Mouse (Mus musculus): Measurements from ENCODE around the gene Nf2. TPM values are rescaled to one million over a fixed set of nuclear protein-coding genes. Genes with fewer than 3 reads are reported as not detected.

Gene Nf2
- polyA plus RNA-seq (2016; fragmentation: Nextera tagmentation; extraction: Ambion mirVana): 29.5 and 33.0 TPM in 2 replicates

- no peaks in the 10 kb centered on the region for H3K9me3 ChIP-seq (replicated peaks)
- H3K4me2 ChIP-seq: peak within 1 kb of the TSS; percentile 92
- peaks cover 29% of the 10 kb centered on the region for H3K4me1 ChIP-seq
- WGBS (ENCODE audit: insufficient replicate concordance): under 1% methylated on average over 57 of the region's 60 CpGs
- peaks cover 6% of the 10 kb centered on the region; the same call in 1 of the 2 replicates for H3K36me3 ChIP-seq
- H3K4me3 ChIP-seq: peak within 1 kb of the TSS; percentile 99
- peak; percentile 99 for ATAC-seq
- peak within 1 kb of the TSS; percentile 86 for H3K27ac ChIP-seq
- H3K9ac ChIP-seq: peak within 1 kb of the TSS; percentile 100
- no peaks in the 10 kb centered on the region for H3K27me3 ChIP-seq (replicated peaks)
These were observed at the start of gene Nf2 for GRCm38 (mm10) chr11:4849258-4849943. Gene Nf2, minus strand, starts transcription at chr11:4849536.

GRCm38 (mm10) chr11:4894848-4895816 is 45.8 kb upstream of the Nf2 start, which contains the start of gene Thoc5:
Gene Thoc5, plus strand, starts transcription at chr11:4895320.
- 2% methylated on average over 52 of the region's 52 CpGs for WGBS (ENCODE audit: insufficient replicate concordance)

GRCm38 (mm10) chr11:4886987-4887386 is 37.7 kb upstream of the Nf2 start:
- Histone ChIP-seq H3K4me2 (no peak overlapping the region), H3K4me3 (no peak overlapping the region), H3K36me3 (peaks cover 35% of the 10 kb centered on the region), H3K4me1 (peaks cover 12% of the 10 kb centered on the region), H3K27ac (no peak overlapping the region), H3K27me3 (replicated peaks) (no peaks in the 10 kb centered on the region), H3K9me3 (replicated peaks) (no peaks in the 10 kb centered on the region), H3K9ac (no peak overlapping the region)
- no peak for ATAC-seq
- WGBS (ENCODE audit: insufficient replicate concordance): 80% methylated on average over 3 of the region's 3 CpGs

More at GRCm38 (mm10) chr11:4894848-4895816, 45.8 kb upstream of the Nf2 start, which contains the start of gene Thoc5:
- H3K27me3 ChIP-seq (replicated peaks): no peaks in the 10 kb centered on the region
- peak within 1 kb of the TSS; percentile 81 for H3K9ac ChIP-seq
- H3K4me2 ChIP-seq: peak within 1 kb of the TSS; percentile 92
- H3K4me1 ChIP-seq: peaks cover 16% of the 10 kb centered on the region
- ATAC-seq: peak; percentile 89
- peaks cover 26% of the 10 kb centered on the region for H3K36me3 ChIP-seq
- H3K4me3 ChIP-seq: peak within 1 kb of the TSS; percentile 94
- H3K27ac ChIP-seq: peak within 1 kb of the TSS; percentile 78
- no peaks in the 10 kb centered on the region for H3K9me3 ChIP-seq (replicated peaks)

GRCm38 (mm10) chr11:4885385-4885903 is 36.1 kb upstream of the Nf2 start:
- no peak overlapping the region for H3K4me2 ChIP-seq
- ATAC-seq: no peak
- no peaks in the 10 kb centered on the region for H3K9me3 ChIP-seq (replicated peaks)
- peaks cover 31% of the 10 kb centered on the region for H3K36me3 ChIP-seq
- H3K27ac ChIP-seq: no peak overlapping the region
- H3K27me3 ChIP-seq (replicated peaks): no peaks in the 10 kb centered on the region
- H3K9ac ChIP-seq: no peak overlapping the region
- no peak overlapping the region for H3K4me3 ChIP-seq
- WGBS (ENCODE audit: insufficient replicate concordance): 54% methylated on average over 2 of the region's 2 CpGs
- peaks cover 25% of the 10 kb centered on the region for H3K4me1 ChIP-seq

- ATAC-seq: peak; percentile 77
- Histone ChIP-seq H3K4me2 (no peak overlapping the region), H3K36me3 (peaks cover 10% of the 10 kb centered on the region), H3K4me1 (peaks cover 27% of the 10 kb centered on the region), H3K9me3 (replicated peaks) (no peaks in the 10 kb centered on the region), H3K4me3 (no peak overlapping the region), H3K9ac (no peak overlapping the region), H3K27ac (peak overlapping the region; percentile 48; the same call in 1 of the 2 replicates), H3K27me3 (replicated peaks) (no peaks in the 10 kb centered on the region)
- 50% methylated on average over 14 of the region's 14 CpGs for WGBS (ENCODE audit: insufficient replicate concordance)
These were observed 33.7 kb upstream of the Nf2 start for GRCm38 (mm10) chr11:4882892-4883627.

GRCm38 (mm10) chr11:4881087-4881486 is 31.8 kb upstream of the Nf2 start:
- no peaks in the 10 kb centered on the region for H3K27me3 ChIP-seq (replicated peaks)
- peaks cover 9% of the 10 kb centered on the region for H3K36me3 ChIP-seq
- no peaks in the 10 kb centered on the region for H3K9me3 ChIP-seq (replicated peaks)
- no peak for ATAC-seq
- no peak overlapping the region for H3K27ac ChIP-seq
- no peak overlapping the region for H3K4me3 ChIP-seq
- WGBS (ENCODE audit: insufficient replicate concordance): 64% methylated on average over 4 of the region's 4 CpGs
- H3K4me2 ChIP-seq: no peak overlapping the region
- H3K9ac ChIP-seq: no peak overlapping the region
- peaks cover 27% of the 10 kb centered on the region for H3K4me1 ChIP-seq

- Histone ChIP-seq H3K27me3 (replicated peaks) (no peaks in the 10 kb centered on the region), H3K36me3 (peaks cover 8% of the 10 kb centered on the region), H3K9me3 (replicated peaks) (no peaks in the 10 kb centered on the region), H3K4me2 (peak overlapping the region; percentile 86), H3K4me3 (peak overlapping the region; percentile 66), H3K27ac (peak overlapping the region; percentile 66), H3K9ac (peak overlapping the region; percentile 67), H3K4me1 (peaks cover 19% of the 10 kb centered on the region)
- ATAC-seq: peak; percentile 75
- WGBS (ENCODE audit: insufficient replicate concordance): 5% methylated on average over 10 of the region's 10 CpGs
These were observed 25.2 kb upstream of the Nf2 start for GRCm38 (mm10) chr11:4874551-4874950.

- WGBS (ENCODE audit: insufficient replicate concordance): 1% methylated on average over 30 of the region's 30 CpGs
- Histone ChIP-seq H3K36me3 (peaks cover 8% of the 10 kb centered on the region), H3K4me1 (peaks cover 19% of the 10 kb centered on the region)
These were observed 24.6 kb upstream of the Nf2 start, which contains the start of gene Nipsnap1 for GRCm38 (mm10) chr11:4873755-4874475. Gene Nipsnap1, plus strand, starts transcription at chr11:4873951.

GRCm38 (mm10) chr11:4865645-4866251 is 16.4 kb upstream of the Nf2 start:
- ATAC-seq: no peak
- WGBS (ENCODE audit: insufficient replicate concordance): 27% methylated on average over 10 of the region's 10 CpGs
- Histone ChIP-seq H3K9ac (no peak overlapping the region), H3K27me3 (replicated peaks) (peaks cover 16% of the 10 kb centered on the region), H3K36me3 (no peaks in the 10 kb centered on the region), H3K4me2 (no peak overlapping the region), H3K9me3 (replicated peaks) (no peaks in the 10 kb centered on the region), H3K4me3 (no peak overlapping the region), H3K27ac (no peak overlapping the region), H3K4me1 (no peaks in the 10 kb centered on the region)

More at GRCm38 (mm10) chr11:4873755-4874475, 24.6 kb upstream of the Nf2 start, which contains the start of gene Nipsnap1:
- H3K9ac ChIP-seq: peak within 1 kb of the TSS; percentile 67
- H3K27me3 ChIP-seq (replicated peaks): no peaks in the 10 kb centered on the region
- H3K4me3 ChIP-seq: peak within 1 kb of the TSS; percentile 66
- peak within 1 kb of the TSS; percentile 86 for H3K4me2 ChIP-seq
- no peaks in the 10 kb centered on the region for H3K9me3 ChIP-seq (replicated peaks)
- ATAC-seq: peak; percentile 85
- H3K27ac ChIP-seq: peak within 1 kb of the TSS; percentile 66

- no peak overlapping the region for H3K9ac ChIP-seq
- H3K27me3 ChIP-seq (replicated peaks): peaks cover 13% of the 10 kb centered on the region
- no peak overlapping the region for H3K4me2 ChIP-seq
- no peaks in the 10 kb centered on the region for H3K4me1 ChIP-seq
- no peak for ATAC-seq
- H3K4me3 ChIP-seq: no peak overlapping the region
- no peak overlapping the region for H3K27ac ChIP-seq
- WGBS (ENCODE audit: insufficient replicate concordance): 66% methylated on average over 1 of the region's 1 CpGs
- no peaks in the 10 kb centered on the region for H3K36me3 ChIP-seq
- no peaks in the 10 kb centered on the region for H3K9me3 ChIP-seq (replicated peaks)
These were observed 13.4 kb upstream of the Nf2 start for GRCm38 (mm10) chr11:4862730-4863129.
